Mouse (Mus musculus) cortical plate, adult 2 months (tissue): ENCODE results near the gene Lsp1.

Experiments
- CTCF ChIP-seq: fragments of 200-500 bp; IDR thresholded peaks from 2 replicates; pipeline ENCODE4 v1.5.1; 2011; ENCODE audit warnings: mild to moderate bottlenecking, control low read depth, low read length; ENCODE audit not compliant: insufficient read depth; ENCODE audit errors: extremely low read depth
- POLR2A ChIP-seq: fragments of 200-500 bp; IDR thresholded peaks from 2 replicates; pipeline ENCODE4 v1.6.1; 2011; ENCODE audit warnings: mild to moderate bottlenecking, low read length, control low read depth; ENCODE audit not compliant: insufficient read depth; ENCODE audit errors: extremely low read depth

- TF ChIP-seq CTCF (no peak), POLR2A (no peak)
Measured at GRCm38 (mm10) chr7:142455251-142455650, 5.4 kb upstream of the Lsp1 start.
